Mouse (Mus musculus) B cell, adult 2 months (primary cell): ENCODE results near the gene Rpl13.

Experiments used
- DNase-seq, 2 experiments: peaks; one replicate each; pipeline ENCODE4 v3.0.0; 2022

Gene Rpl13

DNA sequence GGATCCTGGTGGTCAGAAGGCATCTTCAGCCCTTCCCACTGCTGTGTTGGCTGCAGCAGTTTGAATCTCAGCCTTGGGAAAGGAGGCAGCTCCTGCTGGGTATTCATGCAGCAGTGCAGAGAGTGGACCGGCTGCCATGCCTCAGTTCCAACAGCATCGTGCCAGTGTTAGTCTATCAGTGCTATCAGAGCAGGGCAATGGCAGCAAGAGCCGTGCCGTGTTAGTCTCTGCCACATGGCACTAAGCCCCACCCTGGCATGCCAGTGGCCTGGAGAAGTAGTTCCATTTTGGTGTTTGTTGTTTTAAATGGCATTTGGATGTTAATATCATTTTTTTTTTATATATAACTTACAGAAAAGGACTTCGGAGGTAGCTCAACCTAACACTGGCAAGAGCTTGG lies 6.8 kb downstream of the Rpl13 start:
- DNase-seq = no peak

DNA sequence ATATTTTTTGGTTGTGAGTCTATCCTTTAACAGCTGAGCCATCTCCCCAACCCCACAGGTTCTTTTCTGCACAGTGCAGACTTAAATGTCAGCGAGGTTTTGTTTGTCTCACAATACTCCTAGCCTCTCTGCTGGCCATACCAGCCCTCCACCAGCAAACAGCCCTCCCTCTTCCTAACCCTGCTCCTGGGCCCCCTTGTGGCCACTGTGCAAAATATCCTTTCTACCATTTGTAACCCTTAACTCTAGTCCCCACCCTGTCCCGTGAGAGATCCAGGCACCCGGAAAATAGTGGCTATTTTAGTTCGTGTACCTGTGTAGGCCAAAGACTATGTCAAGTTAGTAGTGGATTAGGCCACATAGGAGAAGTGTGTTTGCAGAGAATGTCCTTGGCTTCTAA lies 8.5 kb downstream of the Rpl13 start:
- DNase-seq = peak; percentile 71 to 72

DNA sequence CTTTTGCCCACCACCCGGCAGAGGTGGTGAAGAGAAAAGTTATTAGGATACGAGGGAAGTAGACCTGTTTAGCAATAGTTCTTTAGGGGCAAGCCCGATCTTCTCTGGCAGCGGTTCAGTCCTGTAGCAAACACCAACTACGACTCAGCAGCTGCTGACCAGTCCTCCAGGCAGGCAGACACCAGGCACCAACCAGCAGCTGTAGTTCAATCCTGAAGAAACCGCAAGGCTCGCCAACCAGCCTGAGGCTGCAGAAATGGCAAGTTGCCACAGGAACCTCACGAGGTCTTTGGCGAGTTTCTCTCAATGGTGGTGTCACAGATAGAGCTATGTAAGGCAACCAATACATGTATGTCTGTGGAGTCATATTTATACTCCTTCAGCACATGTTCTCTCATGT lies 10.7 kb downstream of the Rpl13 start:
- no peak for DNase-seq

DNA sequence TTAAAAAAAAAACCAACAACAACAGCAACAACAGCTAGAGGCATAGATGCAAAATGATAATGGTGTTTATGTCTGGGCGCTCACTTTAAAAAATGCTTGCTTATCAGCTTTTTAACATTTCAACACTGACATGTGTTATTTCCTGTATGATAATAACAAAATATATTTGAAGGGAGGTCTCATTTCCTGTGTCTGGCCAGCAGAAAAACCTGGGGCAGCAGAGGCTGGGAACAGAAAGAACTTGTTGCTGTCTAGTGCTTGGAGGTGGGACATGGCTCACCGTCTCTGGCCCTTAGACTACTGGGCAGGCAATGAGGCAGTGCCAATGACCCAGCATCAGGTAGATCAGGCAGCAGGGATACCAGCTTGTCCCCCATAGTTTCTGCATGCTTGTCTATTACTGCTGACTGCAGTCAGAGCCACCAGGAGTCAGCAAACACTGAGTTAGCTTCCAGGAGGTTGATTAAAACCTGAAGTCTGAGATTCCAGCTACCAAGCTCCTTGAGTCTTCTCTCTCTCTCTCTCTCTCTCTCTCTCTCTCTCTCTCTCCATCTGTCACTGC lies 11.8 kb downstream of the Rpl13 start:
- DNase-seq = no peak

DNA sequence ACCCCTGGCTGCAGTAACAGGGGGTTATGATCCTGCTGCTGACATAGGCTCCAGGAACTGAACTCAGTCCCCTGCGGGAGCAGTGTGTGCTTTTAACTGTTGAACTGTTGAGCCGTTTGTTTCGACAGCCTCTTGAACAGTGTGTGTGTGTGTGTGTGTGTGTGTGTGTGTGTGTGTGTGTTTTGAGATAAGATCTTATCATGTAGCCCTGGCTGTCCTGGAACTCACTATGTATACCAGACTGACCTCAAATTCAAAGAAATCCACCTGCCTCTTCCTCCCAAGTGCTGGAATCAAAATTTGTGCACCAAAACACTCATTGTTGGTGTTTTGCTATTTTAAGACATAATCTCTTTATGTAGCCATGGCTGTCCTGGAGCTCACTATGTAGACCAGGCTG lies 12.5 kb downstream of the Rpl13 start:
- no peak for DNase-seq

DNA sequence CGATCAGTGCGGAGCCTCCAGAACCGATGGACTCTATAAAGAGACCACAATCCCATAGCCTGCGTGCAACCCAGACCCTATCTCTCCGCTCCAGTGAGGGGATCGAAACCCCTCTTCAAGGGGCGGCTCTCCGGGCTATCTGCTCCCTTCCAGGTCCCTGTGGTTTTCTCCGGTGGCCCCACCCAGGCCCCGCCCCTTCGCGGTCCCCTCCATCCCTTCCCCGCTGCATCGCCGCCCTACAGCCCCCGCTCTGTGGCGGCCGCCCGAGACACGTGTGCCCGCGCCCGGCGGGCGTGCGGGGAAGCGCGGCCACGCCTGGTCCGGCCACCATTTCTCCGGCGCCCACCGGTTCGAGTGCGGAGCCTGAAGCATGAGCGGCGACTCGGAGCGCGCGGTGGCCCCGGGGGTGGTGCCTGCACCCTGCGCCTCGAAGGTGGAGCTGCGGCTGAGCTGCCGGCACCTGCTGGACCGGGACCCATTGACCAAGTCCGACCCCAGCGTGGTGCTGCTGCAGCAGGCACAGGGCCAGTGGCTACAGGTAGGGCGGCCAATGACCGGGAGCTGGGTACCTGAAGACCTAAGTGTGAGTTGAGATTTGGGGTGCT lies 15.1 kb downstream of the Rpl13 start, which contains the start of gene Cpne7:
Gene Cpne7, plus strand, starts transcription at position 248 of the 605 bp plus-strand sequence.
- peak; percentile 22 to 34 for DNase-seq

DNA sequence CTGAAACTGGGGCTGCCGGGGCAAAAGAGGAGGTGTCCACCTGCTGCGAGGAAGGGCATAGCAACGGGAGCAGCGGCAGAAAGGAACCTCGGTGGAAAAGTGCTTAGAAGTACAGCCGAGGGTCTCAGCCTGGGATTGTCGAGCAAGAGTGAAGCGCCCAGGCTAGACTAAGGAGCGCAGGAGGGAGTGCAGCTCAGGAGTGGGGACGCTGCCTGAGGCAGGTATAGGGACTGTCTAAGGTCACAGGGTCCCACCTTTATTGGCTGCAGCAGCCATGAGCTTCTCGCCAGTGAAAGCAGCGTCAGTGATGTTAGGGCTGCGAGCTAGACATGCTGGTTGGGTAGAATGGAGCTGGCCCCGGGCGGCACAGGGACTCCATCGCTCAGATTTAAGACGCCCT lies 15.6 kb downstream of the Rpl13 start:
- peak in 1 of 2 experiments; percentile 21 for DNase-seq

DNA sequence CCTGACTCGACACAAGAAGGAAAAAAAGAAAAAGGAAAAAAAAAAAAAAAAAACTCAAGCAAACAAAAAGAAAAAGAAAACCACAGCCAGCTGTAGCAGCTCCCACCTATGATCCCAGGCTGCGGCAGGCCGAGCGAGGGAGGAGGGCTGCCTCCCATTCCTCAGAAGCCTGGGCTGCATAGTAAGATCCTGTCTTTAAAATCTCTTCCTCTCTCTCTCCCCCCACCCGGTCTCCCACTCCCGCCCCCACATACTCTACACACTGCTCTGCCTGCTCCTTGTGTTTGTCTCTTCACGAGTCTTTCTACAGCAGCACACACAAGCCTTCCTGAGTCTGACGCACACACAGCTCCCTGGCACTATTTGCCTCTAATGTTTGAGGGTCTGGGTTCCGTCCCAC lies 19.9 kb downstream of the Rpl13 start:
- no peak for DNase-seq

DNA sequence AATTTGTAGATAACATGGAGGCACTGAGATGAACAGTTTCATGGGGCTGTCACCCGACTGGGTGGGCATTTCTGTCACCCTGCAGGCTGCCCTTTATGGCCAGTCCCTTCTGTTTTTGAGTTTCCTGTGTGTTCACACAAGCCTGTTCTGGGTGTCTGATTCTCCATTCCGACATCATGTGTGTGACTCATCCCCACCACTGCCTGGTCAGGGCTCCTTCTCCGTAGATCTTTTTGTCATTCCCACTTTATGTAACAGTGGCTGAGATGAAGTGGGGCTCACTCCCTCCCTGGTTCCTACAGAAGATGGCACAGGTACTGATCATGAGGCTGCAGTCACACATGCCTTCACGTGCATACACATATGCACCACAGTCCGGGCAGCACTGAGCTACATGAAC lies 20.5 kb downstream of the Rpl13 start:
- no peak for DNase-seq

DNA sequence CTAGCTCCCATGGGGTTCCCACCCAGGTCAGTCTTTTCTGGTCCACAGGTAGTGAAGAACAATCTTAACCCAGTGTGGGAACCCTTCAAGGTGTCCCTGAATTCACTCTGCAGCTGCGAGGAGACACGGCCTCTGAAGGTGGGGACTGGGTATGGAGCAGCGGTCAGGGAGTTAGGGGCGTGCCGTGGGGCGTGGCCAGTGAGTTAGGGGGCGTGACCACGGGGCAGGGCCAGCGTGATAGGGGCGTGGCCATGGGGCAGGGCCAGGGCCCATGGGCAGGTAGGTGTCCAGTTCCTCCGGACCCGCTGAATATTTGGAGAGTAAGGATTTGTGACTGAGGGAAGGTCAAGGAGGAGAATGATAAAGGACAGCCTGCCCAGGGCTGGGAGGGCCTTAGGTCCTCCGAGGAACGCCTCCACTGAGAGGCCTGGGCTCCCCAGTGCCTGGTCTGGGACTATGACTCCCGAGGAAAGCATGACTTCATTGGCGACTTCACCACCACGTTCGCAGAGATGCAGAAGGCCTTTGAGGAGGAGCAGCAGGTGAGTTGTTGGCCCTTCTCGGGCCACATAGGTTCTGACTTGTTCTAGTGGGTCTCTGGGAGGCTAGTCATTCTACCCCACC lies 24.2 kb downstream of the Rpl13 start:
- peak; percentile 42 to 48 for DNase-seq

DNA sequence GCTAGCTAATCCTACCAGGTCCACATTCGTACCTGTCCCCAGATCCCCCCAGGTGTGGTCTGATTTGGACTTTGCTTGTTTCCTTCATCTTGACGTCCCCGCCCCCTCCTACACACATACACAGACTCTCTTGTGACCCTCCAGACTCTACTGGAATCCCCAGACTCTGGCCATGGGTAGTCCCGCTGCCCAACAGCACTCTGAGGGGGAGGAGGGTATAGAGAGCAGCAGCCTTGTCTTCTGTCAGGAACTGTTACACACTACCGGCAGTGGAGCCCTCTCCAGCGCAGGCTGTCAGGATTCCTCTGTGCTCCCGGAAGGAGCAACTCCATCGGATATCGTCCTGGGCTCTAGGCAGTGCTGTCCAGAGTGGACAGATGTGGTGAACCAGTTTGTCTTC lies 28.9 kb downstream of the Rpl13 start:
- no peak for DNase-seq

DNA sequence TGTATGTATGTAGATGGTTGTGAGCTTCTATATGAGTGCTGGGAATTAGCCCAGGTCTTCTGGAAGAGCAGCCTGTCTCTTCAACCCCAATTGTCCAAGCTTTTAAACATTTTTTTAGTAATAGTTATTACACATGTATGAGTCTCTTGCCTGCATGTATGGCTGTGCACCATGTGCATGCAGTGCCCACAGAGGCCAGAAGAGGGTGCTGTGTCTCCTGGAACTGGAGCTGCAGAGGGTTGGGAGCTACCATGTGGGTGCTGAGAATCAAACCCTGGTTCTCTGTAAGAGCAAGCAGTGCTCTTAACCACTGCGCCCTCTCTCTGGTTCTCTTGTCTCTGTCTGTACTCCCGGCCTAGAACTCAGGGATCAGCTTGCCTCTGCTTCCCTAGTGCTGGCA lies 30.8 kb downstream of the Rpl13 start:
- no peak for DNase-seq

DNA sequence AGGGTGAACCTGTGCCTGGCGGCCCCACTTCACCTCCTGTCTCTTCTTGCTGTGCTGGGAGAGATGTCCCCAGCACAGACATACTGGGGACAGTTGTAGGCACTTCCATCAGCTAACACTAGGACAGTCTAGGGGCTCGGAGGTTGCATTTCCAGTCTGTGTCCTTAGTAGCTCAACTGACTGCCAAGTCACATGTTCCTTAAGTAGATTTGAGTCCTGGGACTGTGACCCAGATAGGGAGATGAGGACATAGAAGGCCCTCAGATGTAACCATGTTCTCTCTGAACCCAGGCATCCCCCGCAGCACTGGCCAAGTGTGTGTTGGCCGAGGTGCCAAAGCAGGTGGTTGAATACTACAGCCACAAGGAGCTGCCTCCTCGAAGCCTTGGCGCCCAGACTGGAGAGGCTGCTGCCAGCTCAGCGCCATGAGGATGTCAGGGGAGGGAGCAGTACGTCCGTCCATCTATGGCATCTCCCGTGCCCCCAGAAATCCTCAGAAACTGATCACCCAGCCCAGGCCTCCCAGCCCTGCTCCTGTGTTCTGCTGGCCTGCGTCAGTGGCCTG lies 32.1 kb downstream of the Rpl13 start:
- DNase-seq = no peak

DNA sequence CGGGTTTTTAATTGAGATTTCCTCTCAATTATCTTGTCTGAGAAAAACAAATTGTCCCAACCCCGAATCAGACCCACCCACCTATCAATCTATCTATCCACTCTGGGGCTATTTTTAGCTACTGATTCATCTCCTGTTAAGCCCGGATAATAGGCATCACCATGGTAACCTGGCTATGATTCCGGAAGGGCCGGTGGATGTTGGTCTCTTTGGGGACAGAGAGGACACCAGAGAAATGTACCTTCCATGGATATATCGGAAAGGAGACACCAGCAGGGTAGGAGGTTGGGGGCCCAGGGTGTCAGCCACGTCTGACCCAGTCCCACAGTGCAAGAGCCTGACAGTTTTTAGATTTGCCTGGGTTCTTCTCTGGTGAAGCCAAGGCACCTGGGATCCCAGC lies 33.3 kb downstream of the Rpl13 start:
- no peak for DNase-seq

DNA sequence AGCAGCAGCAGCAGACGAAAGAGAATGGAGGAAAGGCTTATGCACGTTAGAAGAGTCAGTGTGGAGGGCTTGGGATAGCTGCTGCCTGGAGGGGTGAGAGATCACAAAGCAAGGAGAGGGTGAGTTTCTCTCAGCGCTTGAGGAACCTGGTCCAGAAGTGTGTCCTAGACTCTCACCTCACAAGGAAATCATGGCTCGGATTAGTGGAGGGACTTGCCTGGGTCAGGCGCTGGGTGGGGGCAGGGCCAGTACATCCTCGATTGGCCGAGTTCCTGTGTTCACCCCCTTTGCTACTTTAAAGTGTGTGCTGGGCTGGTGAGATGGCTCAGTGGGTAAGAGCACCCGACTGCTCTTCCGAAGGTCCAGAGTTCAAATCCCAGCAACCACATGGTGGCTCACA lies 33.7 kb downstream of the Rpl13 start:
- DNase-seq = no peak

DNA sequence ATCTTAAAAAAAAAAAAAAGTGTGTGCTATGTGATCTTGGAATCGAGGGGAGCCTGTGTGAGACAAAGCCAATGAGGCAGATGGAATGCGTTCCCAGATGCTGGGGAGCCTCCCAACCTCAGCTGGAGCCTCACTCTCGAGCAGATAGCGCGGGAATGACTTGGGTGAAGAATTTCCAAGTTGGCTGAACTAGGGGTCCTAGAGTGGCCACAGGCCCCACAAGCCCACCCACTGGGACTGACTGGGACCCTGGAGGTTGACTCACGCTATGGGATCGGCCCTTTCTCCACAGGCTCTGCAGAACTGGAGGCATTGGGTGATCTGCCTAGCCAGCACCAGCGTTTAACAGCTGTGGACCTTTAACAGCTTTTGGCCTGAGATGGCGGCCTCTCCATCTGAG lies 34.1 kb downstream of the Rpl13 start:
- no peak for DNase-seq

DNA sequence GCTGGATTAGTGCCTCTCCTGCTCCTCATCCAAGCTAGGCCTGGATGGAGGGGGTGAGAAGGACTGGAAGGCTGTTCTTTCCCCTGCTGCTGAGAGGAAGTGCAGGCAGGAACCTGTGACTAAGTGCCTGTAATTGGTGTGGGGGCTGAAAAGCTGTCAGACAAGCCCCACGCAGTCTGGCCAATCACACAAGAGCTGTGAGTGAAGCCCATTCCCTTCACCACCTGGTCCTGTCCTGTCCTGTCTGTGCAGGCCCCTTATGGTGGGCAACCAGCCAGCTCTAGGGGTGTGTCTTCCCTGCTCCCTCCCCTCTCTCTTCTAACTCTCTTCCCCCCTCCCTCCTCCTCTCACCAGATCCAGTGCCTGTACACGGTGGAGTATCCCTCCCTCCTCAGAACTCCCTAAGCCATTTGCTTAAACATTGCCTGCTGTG lies 35.5 kb downstream of the Rpl13 start:
- DNase-seq = no peak

DNA sequence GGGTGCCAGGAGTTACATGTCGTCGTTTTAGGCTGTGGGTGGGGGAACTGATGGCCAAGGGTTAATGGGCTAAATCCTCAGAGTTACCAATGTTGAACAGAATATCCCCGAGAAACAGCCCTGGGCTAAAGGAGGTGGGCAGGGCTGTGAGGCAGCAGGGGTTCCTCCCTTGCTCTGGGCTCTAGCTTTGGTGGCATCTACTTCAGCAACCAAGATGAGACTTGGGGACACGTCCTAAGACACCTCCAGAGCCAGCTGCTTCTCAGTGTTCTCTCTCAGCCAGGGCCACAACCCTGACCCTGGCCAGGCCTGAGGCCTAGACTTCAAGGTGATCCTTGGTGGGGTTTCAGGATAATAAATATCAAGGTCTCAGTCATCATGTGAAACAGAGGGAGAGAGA lies 36.6 kb downstream of the Rpl13 start:
- DNase-seq = no peak

DNA sequence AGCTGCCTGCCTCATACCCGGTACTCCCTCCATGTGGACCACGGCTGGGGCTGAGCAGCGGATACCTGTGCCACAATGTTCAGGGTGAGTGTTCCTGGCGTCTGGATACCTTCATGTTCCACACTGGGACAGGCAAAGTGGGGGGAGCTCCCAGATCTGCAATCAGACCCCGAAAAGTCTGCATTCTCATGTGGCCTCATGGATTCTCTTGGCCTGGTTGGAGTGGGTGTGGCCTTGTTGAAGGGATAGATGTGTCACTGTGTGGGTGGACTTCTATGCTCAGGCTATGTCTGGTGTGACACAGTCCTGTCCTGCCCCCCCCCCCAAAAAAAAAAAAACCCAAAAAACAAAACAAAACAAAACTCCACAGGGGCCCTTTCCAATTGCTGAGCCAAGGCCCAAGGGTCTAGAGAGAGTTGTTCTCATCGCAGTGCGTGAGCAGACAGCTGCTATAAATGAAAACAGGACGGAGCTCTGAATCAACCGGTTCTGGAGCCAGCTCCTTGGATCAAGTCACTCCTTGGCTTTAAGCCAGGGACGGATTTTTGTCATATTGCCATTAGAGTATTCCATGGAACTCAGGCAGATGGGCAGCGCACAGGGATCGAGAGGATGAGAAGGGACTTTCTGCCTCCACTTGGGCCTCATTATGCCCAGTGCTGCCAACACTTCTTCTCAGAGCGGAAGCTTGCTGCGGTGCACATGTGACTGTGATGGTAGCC lies 39.8 kb downstream of the Rpl13 start:
- DNase-seq = no peak

DNA sequence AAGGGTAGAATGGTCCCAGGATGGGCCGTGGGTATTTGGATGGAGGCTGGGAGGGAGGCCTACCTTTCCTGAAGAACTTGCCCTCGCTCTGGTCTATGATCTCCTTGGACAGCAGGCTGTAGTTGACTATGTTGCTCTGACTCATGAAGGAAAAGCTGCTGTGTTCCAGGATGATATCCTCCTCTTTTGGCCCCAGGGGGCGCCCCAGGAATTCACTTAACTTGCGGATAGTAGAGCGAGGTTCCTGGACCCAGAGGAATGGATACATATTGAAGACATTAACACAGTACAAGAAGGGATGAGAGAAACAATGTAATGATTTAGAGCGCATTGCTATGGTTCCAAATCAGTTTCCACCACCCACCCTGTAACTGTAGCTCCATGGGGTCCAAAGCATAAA lies 43.1 kb downstream of the Rpl13 start:
- peak; percentile 15 to 19 for DNase-seq

DNA sequence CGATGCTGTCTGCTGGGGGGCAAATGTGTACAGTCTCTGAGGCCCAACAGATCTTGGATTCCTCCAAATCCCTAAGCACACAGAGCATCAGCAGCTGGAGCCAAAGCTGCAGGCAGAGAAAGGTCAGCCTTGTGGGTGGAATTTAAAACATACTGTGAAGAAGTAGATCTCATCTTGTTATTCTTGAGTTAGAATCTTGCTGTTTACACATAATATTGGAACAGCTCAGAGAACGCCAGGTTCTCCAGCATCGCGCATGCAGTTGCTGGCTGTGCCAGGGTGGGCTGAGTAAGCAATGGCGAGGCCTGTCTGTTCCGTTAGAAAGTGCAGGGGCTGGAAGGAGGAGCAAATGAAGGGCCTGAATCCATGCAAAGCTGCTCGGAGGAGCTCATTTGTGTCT lies 44.2 kb downstream of the Rpl13 start:
- DNase-seq = no peak

DNA sequence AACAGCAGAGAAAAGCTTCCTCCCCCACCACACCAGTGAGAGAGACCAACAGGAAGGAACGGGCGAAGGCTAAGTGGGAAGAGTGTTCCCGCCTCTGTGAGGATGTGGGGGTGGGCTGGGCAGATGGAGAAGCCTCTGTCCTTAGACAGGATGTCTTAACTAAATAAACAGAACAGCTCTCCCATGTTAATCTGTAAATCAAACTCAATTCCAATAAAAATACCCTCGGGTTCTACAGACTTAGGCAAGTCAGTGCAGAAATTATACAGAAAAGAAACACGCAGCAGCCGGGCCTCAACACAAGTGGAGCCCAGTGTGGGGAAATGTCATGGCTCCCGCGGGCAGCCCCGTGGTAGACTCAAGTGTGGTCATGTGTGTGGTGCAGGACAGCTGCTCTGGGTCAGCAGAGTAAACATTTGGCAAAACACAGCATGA lies 48.6 kb downstream of the Rpl13 start:
- no peak for DNase-seq
